Mouse (Mus musculus) heart, embryonic 15.5 days (tissue): Measurements from ENCODE around the gene Ptprk. TPM values are rescaled to one million over a fixed set of nuclear protein-coding genes. Genes with fewer than 3 reads are reported as not detected.

Experiments
- ATAC-seq: fragments of 200-750 bp; cut with Nextera tagmentation; replicated peaks from 2 replicates; pipeline ENCODE4 v1.8.0; 2017; ENCODE audit warnings: low read depth, moderate TSS enrichment; ENCODE audit not compliant: insufficient number of reproducible peaks, insufficient read depth, low FRiP score
- H3K27ac ChIP-seq: fragments of 300-500 bp; sonication (generic); 2 replicates; pipeline ENCODE4 v1.5.1; 2015; ENCODE audit warnings: mild to moderate bottlenecking, inconsistent platforms
- H3K27me3 ChIP-seq: fragments of 300-500 bp; sonication (generic); 2 replicates; pipeline ENCODE4 v1.6.1; 2015; ENCODE audit warnings: inconsistent platforms
- H3K36me3 ChIP-seq: fragments of 300-500 bp; sonication (generic); 2 replicates; pipeline ENCODE4 v1.6.1; 2015; ENCODE audit warnings: mild to moderate bottlenecking, inconsistent platforms
- H3K4me1 ChIP-seq: fragments of 300-500 bp; sonication (generic); replicated peaks from 2 replicates; pipeline ENCODE4 v1.6.1; 2015; ENCODE audit warnings: inconsistent platforms
- H3K4me2 ChIP-seq: fragments of 300-500 bp; sonication (generic); 2 replicates; pipeline ENCODE4 v1.6.1; 2015; ENCODE audit warnings: inconsistent platforms, mild to moderate bottlenecking, moderate library complexity
- H3K4me3 ChIP-seq: fragments of 300-500 bp; sonication (generic); 2 replicates; pipeline ENCODE4 v1.5.1; 2015; ENCODE audit warnings: mild to moderate bottlenecking, inconsistent platforms
- H3K9ac ChIP-seq: fragments of 300-500 bp; sonication (generic); 2 replicates; pipeline ENCODE4 v1.6.1; 2015; ENCODE audit warnings: mild to moderate bottlenecking, inconsistent platforms
- H3K9me3 ChIP-seq: fragments of 300-500 bp; sonication (generic); replicated peaks from 2 replicates; pipeline ENCODE4 v1.6.1; 2016; ENCODE audit warnings: inconsistent platforms
- WGBS: fragments of 180-500 bp; shearing (Covaris S2); methylation state at CpG from one replicate; pipeline ENCODE4 v1.1.7; 2015; ENCODE audit warnings: mixed read lengths; 5-methylcytosine and 5-hydroxymethylcytosine counted together
- polyA plus RNA-seq: library from polyadenylated mRNA; unstranded; fragments of >200 nt; fragmentation: Nextera tagmentation; extraction: Ambion mirVana; gene quantifications from 2 replicates; pipeline ENCODE4 v1.2.1, GENCODE M21; 2015

Ptprk gene
- polyA plus RNA-seq, 1 experiment from 2014 or later: 37.3 TPM

DNA sequence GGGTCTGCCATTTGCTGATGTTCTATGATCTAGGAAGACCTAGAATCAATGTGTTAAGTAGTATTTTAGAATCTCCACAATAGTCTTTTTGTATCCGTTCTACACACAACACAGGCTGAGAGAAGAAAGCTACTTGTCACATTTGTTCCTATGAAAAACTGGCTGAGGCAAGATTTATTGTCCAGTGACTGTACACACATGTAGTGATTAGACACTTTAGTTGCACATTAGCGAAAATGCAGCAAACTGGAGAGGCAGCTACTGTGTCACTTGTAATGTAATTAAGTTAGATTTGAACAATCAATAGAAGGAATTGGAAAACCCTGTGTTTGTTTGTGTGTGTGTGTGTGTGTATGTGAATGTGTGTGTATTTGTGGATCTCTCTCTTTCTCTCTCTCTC is 8.6 kb downstream of the Ptprk start:
- no peaks in the 10 kb centered on the region for H3K36me3 ChIP-seq
- no peak for ATAC-seq
- H3K9me3 ChIP-seq: no peaks in the 10 kb centered on the region
- H3K27ac ChIP-seq: no peak overlapping the region
- H3K9ac ChIP-seq: no peak overlapping the region
- H3K4me3 ChIP-seq: no peak overlapping the region
- H3K4me1 ChIP-seq: peaks cover 16% of the 10 kb centered on the region
- H3K27me3 ChIP-seq: no peaks in the 10 kb centered on the region
- WGBS: 79% methylated on average over 2 of the region's 2 CpGs
- H3K4me2 ChIP-seq: no peak overlapping the region

DNA sequence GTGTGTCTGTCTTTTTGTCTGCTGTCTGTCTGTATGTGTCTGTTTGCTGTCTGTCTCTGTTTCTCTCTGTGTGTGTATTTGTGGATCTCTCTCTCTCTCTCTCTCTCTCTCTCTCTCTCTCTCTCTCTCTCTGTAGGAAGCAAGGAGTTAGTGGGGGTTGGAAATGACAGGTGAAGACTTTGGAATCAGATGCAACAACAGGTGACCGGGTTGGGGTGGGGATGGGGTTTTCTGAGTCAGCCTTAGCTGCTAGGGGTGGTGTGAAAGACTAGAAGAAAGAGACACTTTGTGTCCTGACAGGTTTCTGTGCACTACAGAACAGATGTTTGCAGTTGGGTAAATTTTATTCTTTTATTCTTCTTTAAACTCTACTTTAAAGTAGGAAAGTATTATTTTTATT is 9.0 kb downstream of the Ptprk start:
- Histone ChIP-seq H3K27me3 (no peaks in the 10 kb centered on the region), H3K4me2 (no peak overlapping the region), H3K9me3 (no peaks in the 10 kb centered on the region), H3K36me3 (no peaks in the 10 kb centered on the region), H3K4me3 (no peak overlapping the region), H3K9ac (no peak overlapping the region), H3K4me1 (peaks cover 12% of the 10 kb centered on the region), H3K27ac (no peak overlapping the region)
- WGBS: 56% methylated on average over 1 of the region's 1 CpGs
- no peak for ATAC-seq

DNA sequence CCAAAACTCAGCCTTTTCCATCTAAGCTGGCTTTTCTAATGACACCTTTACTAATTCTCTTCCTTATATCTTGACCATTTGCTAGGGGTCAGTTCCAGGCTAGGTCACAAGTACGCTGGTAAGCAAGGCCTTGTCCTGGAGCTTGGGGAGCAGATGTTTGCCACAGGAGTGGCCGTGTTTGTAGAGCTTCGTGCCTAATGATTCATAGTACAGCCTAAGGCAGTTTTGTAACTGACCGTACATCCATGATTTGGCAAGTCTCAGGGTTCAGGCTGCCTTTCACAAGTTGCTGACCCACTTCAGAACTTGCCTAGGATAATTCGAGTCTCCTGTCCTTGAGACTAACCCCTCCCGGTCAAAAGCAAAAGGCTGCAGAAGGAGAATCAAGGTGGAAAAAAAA is 12.7 kb downstream of the Ptprk start:
- H3K36me3 ChIP-seq: no peaks in the 10 kb centered on the region
- H3K4me3 ChIP-seq: no peak overlapping the region
- no peaks in the 10 kb centered on the region for H3K9me3 ChIP-seq
- no peak overlapping the region for H3K4me2 ChIP-seq
- no peaks in the 10 kb centered on the region for H3K27me3 ChIP-seq
- peaks cover 13% of the 10 kb centered on the region for H3K4me1 ChIP-seq
- 73% methylated on average over 6 of the region's 6 CpGs for WGBS
- no peak overlapping the region for H3K27ac ChIP-seq
- ATAC-seq: no peak
- H3K9ac ChIP-seq: no peak overlapping the region

DNA sequence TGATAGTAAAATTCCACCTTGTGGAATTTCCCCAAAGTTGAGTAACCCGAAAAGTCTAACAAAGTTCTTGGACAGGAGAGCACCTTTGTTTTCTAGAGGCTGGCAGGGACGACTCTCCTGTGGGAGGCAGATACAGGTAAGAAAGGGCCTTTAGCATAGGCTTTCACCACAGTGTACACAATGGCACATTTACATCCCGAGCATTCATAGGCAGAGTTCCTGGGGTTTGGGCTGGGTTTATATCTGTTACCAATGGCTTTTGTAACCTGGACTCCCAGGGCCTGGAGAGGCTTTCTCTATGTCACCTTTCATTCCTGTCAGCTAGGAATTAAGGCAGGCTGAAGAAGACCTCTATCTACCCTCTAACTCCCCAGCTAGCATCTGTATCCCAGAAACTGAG is 13.1 kb downstream of the Ptprk start:
- no peak for ATAC-seq
- no peaks in the 10 kb centered on the region for H3K9me3 ChIP-seq
- H3K27ac ChIP-seq: no peak overlapping the region
- WGBS: 80% methylated on average over 3 of the region's 3 CpGs
- no peaks in the 10 kb centered on the region for H3K27me3 ChIP-seq
- H3K4me2 ChIP-seq: no peak overlapping the region
- H3K4me3 ChIP-seq: no peak overlapping the region
- H3K36me3 ChIP-seq: no peaks in the 10 kb centered on the region
- H3K4me1 ChIP-seq: peaks cover 13% of the 10 kb centered on the region
- H3K9ac ChIP-seq: no peak overlapping the region

DNA sequence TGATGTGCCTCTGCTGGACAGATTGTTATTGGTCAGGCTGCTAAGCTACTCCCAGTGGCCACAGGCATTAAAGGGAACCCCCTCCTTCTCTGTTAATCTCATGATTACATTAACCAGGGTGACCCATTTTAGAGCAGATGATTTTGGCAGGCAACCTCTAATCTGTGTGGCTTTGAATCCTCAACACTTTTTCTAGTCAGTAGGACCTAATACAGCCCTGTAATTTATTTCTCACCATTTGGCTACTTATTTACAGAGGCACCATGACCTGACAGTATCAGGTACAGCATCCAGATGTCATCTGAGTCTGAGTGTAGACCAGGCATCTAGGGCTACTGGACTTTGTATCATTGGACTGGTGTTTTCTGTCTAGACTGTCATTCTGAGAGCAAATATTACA is 21.4 kb downstream of the Ptprk start:
- Histone ChIP-seq H3K9me3 (no peaks in the 10 kb centered on the region), H3K9ac (no peak overlapping the region), H3K4me2 (no peak overlapping the region), H3K4me3 (no peak overlapping the region), H3K27me3 (no peaks in the 10 kb centered on the region), H3K27ac (no peak overlapping the region), H3K4me1 (no peaks in the 10 kb centered on the region), H3K36me3 (no peaks in the 10 kb centered on the region)
- no peak for ATAC-seq

DNA sequence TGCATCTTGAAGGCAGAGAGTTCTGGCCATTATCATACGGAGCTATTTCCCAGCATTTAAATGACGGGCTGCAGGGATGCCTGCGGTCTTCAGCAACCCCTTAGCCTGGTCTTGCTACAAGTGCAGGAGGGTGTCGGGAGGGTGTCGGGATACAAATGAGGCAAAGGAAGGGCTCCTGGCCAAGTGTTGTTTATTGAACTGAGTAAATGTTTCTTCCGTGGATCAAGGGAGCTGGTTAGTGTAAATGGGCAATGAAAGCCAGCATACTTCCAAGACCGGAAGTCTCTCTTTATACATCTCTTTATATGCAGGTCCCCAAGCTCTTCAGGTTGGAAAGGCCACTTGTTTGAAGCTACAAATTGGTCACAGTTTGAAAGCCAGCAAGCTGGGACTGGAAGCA is 23.0 kb downstream of the Ptprk start:
- Histone ChIP-seq H3K9ac (no peak overlapping the region), H3K4me3 (no peak overlapping the region), H3K9me3 (no peaks in the 10 kb centered on the region), H3K27me3 (no peaks in the 10 kb centered on the region), H3K4me2 (no peak overlapping the region), H3K27ac (no peak overlapping the region), H3K36me3 (no peaks in the 10 kb centered on the region), H3K4me1 (no peaks in the 10 kb centered on the region)
- WGBS: 50% methylated on average over 7 of the region's 7 CpGs
- no peak for ATAC-seq

DNA sequence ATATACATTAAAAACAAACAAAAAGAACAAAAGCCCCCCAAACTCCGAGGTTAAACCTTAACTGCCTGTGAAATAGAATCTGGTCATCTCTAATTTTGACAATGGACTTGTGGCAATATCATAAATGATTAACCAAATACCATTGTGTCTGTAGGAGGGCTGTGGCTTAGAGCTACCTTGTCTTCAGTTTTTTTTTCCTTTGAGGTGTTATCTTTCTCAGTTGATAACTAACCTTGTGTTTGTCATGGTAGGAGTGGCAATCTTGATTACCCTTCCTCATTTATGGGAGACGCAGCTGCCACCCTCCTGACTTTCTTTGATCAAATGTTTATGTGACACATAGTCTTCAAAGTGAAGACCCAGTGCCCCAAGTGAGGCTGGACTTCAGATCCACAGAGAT is 24.3 kb downstream of the Ptprk start:
- Histone ChIP-seq H3K9ac (no peak overlapping the region), H3K4me3 (no peak overlapping the region), H3K4me2 (no peak overlapping the region), H3K4me1 (0 out of 2 replicates have a peak, but pooled peaks cover 2% of the 10 kb centered on the region), H3K27ac (no peak overlapping the region), H3K36me3 (no peaks in the 10 kb centered on the region), H3K9me3 (no peaks in the 10 kb centered on the region), H3K27me3 (no peaks in the 10 kb centered on the region)
- no peak for ATAC-seq
- 72% methylated on average over 2 of the region's 2 CpGs for WGBS

DNA sequence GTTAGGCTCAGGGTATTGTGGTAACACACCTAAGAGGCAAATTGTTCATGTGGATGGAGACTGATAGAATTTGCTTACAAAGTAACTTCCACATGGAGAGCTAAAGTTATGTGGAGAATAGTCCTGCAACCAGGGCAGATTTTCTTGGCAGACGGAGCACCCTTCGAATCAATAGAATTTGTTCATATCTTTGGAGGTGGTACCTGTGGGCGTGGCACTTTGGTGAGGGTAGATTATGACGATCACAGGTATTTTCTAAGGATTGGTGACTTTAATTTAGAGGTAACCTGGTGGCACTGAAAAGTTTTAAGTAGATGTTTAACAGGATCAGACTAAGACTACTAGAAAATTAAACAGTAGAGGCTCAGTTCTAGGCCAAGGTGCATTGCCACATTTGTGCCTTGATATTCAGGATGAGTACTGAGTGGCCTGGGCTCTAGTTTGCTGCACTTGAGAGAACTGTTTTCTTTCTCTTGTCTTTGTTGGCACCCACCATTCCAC is 28.8 kb downstream of the Ptprk start:
- H3K36me3 ChIP-seq: no peaks in the 10 kb centered on the region
- H3K4me1 ChIP-seq: peaks cover 12% of the 10 kb centered on the region
- no peak overlapping the region for H3K4me3 ChIP-seq
- H3K27ac ChIP-seq: no peak overlapping the region
- H3K9me3 ChIP-seq: no peaks in the 10 kb centered on the region
- H3K9ac ChIP-seq: no peak overlapping the region
- WGBS: 88% methylated on average over 4 of the region's 4 CpGs
- no peaks in the 10 kb centered on the region for H3K27me3 ChIP-seq
- ATAC-seq: no peak
- H3K4me2 ChIP-seq: no peak overlapping the region

DNA sequence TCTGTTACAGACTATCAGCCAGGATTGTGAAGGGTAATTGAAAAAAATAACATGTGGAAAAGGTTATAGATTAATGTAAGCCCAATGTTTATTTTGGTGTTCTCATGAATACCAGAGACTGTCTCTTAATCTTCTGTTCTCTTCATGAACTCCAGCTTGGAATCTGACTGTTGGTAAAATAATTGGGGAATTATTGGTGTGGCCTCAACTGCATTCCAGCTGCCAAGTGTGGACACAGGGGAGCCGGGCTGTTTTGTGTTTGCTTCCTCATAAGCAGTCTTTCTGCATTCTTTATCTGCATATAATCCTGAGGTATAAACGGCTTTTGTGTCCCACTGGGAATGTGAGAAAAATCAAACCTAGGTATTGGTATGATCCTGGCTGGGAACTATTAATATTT is 29.3 kb downstream of the Ptprk start:
- H3K27me3 ChIP-seq: no peaks in the 10 kb centered on the region
- no peaks in the 10 kb centered on the region for H3K36me3 ChIP-seq
- no peak overlapping the region for H3K9ac ChIP-seq
- H3K27ac ChIP-seq: no peak overlapping the region
- peaks cover 12% of the 10 kb centered on the region for H3K4me1 ChIP-seq
- no peak overlapping the region for H3K4me3 ChIP-seq
- no peak for ATAC-seq
- H3K9me3 ChIP-seq: no peaks in the 10 kb centered on the region
- H3K4me2 ChIP-seq: no peak overlapping the region
- 46% methylated on average over 2 of the region's 2 CpGs for WGBS

DNA sequence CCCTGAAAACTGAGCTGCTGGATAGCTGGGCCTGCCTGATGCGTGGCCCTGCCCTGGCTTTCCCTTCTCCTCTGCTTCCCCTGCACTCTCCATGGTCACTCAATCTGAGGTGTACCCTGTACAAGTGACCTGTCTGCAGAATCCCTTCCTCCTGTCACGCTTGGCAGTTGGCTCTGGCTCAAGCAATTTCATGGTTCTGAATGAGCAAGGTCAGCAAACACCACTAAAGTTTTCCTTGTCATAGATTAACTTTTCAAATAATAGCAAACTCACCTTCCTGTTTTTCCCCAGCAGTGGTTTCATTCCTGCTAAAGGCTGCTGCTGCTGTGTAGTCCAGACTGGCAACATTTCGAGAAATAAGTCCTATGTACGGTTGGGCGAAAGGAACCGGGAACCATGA is 30.6 kb downstream of the Ptprk start:
- no peak for ATAC-seq
- Histone ChIP-seq H3K4me1 (peaks cover 12% of the 10 kb centered on the region), H3K4me3 (no peak overlapping the region), H3K9ac (no peak overlapping the region), H3K27me3 (no peaks in the 10 kb centered on the region), H3K36me3 (no peaks in the 10 kb centered on the region), H3K4me2 (no peak overlapping the region), H3K27ac (peak overlapping the region; percentile 12; the same call in 1 of the 2 replicates), H3K9me3 (no peaks in the 10 kb centered on the region)
- WGBS: 75% methylated on average over 6 of the region's 6 CpGs

DNA sequence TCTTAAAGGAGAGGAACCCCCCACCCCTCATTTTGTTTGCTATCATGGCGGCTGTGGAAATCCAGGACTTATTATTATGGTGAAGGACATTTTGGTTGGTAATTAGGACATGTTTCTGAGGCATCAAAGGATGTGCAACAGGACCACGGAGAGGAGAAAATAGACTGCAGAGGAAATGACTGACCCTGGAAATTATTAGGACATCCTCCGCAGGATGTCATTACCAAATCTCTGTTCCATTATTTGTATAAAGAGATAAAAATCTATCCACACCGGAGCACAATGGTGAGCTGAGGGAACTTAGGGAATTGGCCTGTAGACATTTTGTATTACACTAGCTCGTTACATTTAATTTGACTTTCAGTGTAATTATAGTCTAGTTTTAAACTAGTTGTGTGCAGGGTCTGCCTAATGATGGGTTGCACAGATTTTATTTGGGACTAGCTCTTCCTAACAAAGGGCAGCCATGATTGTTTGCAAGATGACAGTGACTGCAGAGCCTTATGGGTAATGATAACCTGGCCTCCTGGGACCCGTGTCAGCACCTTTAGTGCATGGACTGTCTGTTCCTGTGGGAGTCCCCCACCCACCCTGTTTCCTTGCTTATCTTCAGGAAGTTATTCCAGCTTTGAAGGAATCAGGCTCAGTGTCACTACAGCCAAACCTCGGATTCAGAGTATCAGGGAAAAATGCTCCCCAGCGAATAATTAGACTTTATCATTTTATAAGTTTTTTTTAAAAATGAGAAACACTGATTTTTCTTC is 38.4 kb downstream of the Ptprk start:
- Histone ChIP-seq H3K9me3 (no peaks in the 10 kb centered on the region), H3K27ac (peak overlapping the region; percentile 59), H3K4me2 (peak overlapping the region; percentile 35), H3K4me1 (peaks cover 22% of the 10 kb centered on the region), H3K9ac (no peak overlapping the region), H3K4me3 (no peak overlapping the region), H3K36me3 (no peaks in the 10 kb centered on the region), H3K27me3 (no peaks in the 10 kb centered on the region)
- no peak; the same call in 1 of the 2 replicates for ATAC-seq
- 58% methylated on average over 8 of the region's 8 CpGs for WGBS

DNA sequence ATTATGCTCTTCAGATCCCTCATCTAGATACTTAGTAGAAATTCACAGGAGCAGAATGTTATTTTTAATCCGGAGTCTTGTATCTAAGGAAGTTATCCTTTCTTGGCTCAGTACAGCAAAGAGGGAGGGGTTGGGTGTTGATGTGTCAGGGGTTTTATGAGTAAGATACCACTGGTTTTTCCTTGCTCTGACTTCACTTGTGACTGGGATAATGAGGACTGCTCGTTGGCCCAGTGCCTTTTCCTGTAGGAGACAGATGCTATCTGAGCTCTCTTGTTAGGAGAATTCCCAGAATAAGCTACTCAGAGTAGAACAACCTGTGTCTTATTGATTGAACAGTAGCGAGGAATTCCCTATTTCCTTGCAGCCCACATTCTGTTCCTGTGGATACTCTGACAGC is 39.3 kb downstream of the Ptprk start:
- Histone ChIP-seq H3K27ac (peak overlapping the region; percentile 59), H3K36me3 (no peaks in the 10 kb centered on the region), H3K4me2 (peak overlapping the region; percentile 35), H3K9ac (no peak overlapping the region), H3K9me3 (no peaks in the 10 kb centered on the region), H3K27me3 (no peaks in the 10 kb centered on the region), H3K4me3 (no peak overlapping the region), H3K4me1 (peaks cover 17% of the 10 kb centered on the region)
- no peak for ATAC-seq
- WGBS: 27% methylated on average over 3 of the region's 3 CpGs
